Mouse (Mus musculus): ENCODE data around the gene Vil1. TPM values are rescaled to one million over a fixed set of nuclear protein-coding genes. Genes with fewer than 3 reads are reported as not detected.

Vil1 gene
- polyA plus RNA-seq, 1 experiment from 2014 or later = 0.09 TPM

GRCm38 (mm10) chr1:74433220-74433619, 24.0 kb downstream of the Vil1 start:
- Histone ChIP-seq H3K9me3 (replicated peaks) (no peaks in the 10 kb centered on the region), H3K27ac (no peak overlapping the region), H3K4me1 (peaks cover 5% of the 10 kb centered on the region; the same call in 1 of the 2 replicates), H3K4me2 (replicated peaks) (no peak overlapping the region), H3K27me3 (no peaks in the 10 kb centered on the region), H3K9ac (no peak overlapping the region), H3K36me3 (peaks cover 18% of the 10 kb centered on the region), H3K4me3 (no peak overlapping the region)
- WGBS = 91% methylated on average over 6 of the region's 6 CpGs
- ATAC-seq (ENCODE audit: low FRiP score) = no peak

GRCm38 (mm10) chr1:74434596-74434995, 25.4 kb downstream of the Vil1 start:
- Histone ChIP-seq H3K36me3 (peaks cover 30% of the 10 kb centered on the region), H3K4me3 (no peak overlapping the region), H3K4me1 (peaks cover 5% of the 10 kb centered on the region; the same call in 1 of the 2 replicates), H3K9ac (no peak overlapping the region), H3K27me3 (no peaks in the 10 kb centered on the region), H3K4me2 (replicated peaks) (no peak overlapping the region), H3K27ac (no peak overlapping the region), H3K9me3 (replicated peaks) (no peaks in the 10 kb centered on the region)
- 75% methylated on average over 5 of the region's 5 CpGs for WGBS
- no peak for ATAC-seq (ENCODE audit: low FRiP score)

- Histone ChIP-seq H3K9me3 (replicated peaks) (no peaks in the 10 kb centered on the region), H3K4me3 (no peak overlapping the region), H3K36me3 (peaks cover 34% of the 10 kb centered on the region), H3K4me1 (peaks cover 5% of the 10 kb centered on the region; the same call in 1 of the 2 replicates), H3K27me3 (no peaks in the 10 kb centered on the region), H3K9ac (no peak overlapping the region), H3K4me2 (replicated peaks) (no peak overlapping the region), H3K27ac (no peak overlapping the region)
- 89% methylated on average over 6 of the region's 6 CpGs for WGBS
- ATAC-seq (ENCODE audit: low FRiP score) = no peak
Measured at GRCm38 (mm10) chr1:74435563-74435962, 26.4 kb downstream of the Vil1 start.

GRCm38 (mm10) chr1:74437702-74438427, 28.7 kb downstream of the Vil1 start:
- no peak overlapping the region for H3K4me3 ChIP-seq
- no peaks in the 10 kb centered on the region for H3K27me3 ChIP-seq
- H3K36me3 ChIP-seq = peaks cover 48% of the 10 kb centered on the region
- ATAC-seq (ENCODE audit: low FRiP score) = no peak
- H3K9me3 ChIP-seq (replicated peaks) = no peaks in the 10 kb centered on the region
- WGBS = 82% methylated on average over 8 of the region's 8 CpGs
- H3K27ac ChIP-seq = no peak overlapping the region
- H3K9ac ChIP-seq = no peak overlapping the region
- no peak overlapping the region for H3K4me2 ChIP-seq (replicated peaks)
- no peaks in the 10 kb centered on the region for H3K4me1 ChIP-seq

- H3K4me1 ChIP-seq = no peaks in the 10 kb centered on the region
- peaks cover 53% of the 10 kb centered on the region for H3K36me3 ChIP-seq
- H3K27me3 ChIP-seq = no peaks in the 10 kb centered on the region
- H3K9ac ChIP-seq = no peak overlapping the region
- H3K4me2 ChIP-seq (replicated peaks) = no peak overlapping the region
- no peak overlapping the region for H3K27ac ChIP-seq
- H3K9me3 ChIP-seq (replicated peaks) = no peaks in the 10 kb centered on the region
- H3K4me3 ChIP-seq = no peak overlapping the region
- no peak for ATAC-seq (ENCODE audit: low FRiP score)
- whole genome bisulfite sequencing = 91% methylated on average over 19 of the region's 19 CpGs
Measured at GRCm38 (mm10) chr1:74439166-74439876, 30.1 kb downstream of the Vil1 start.

GRCm38 (mm10) chr1:74444538-74444937, 35.4 kb downstream of the Vil1 start:
- no peaks in the 10 kb centered on the region for H3K9me3 ChIP-seq (replicated peaks)
- WGBS = 94% methylated on average over 2 of the region's 2 CpGs
- no peak for ATAC-seq (ENCODE audit: low FRiP score)
- H3K27ac ChIP-seq = no peak overlapping the region
- H3K4me1 ChIP-seq = no peaks in the 10 kb centered on the region
- no peaks in the 10 kb centered on the region for H3K27me3 ChIP-seq
- no peak overlapping the region for H3K9ac ChIP-seq
- H3K36me3 ChIP-seq = peaks cover 51% of the 10 kb centered on the region
- H3K4me3 ChIP-seq = no peak overlapping the region
- H3K4me2 ChIP-seq (replicated peaks) = no peak overlapping the region

- H3K27me3 ChIP-seq = no peaks in the 10 kb centered on the region
- ATAC-seq (ENCODE audit: low FRiP score) = no peak
- no peak overlapping the region for H3K4me2 ChIP-seq (replicated peaks)
- no peak overlapping the region for H3K4me3 ChIP-seq
- H3K27ac ChIP-seq = no peak overlapping the region
- no peaks in the 10 kb centered on the region for H3K4me1 ChIP-seq
- 70% methylated on average over 4 of the region's 4 CpGs for WGBS
- H3K9ac ChIP-seq = no peak overlapping the region
- no peaks in the 10 kb centered on the region for H3K9me3 ChIP-seq (replicated peaks)
- peaks cover 71% of the 10 kb centered on the region for H3K36me3 ChIP-seq
Measured at GRCm38 (mm10) chr1:74452611-74453045, 43.5 kb downstream of the Vil1 start.

- H3K9me3 ChIP-seq (replicated peaks) = no peaks in the 10 kb centered on the region
- no peak overlapping the region for H3K27ac ChIP-seq
- peaks cover 42% of the 10 kb centered on the region for H3K36me3 ChIP-seq
- no peak overlapping the region for H3K9ac ChIP-seq
- no peaks in the 10 kb centered on the region for H3K27me3 ChIP-seq
- 80% methylated on average over 2 of the region's 2 CpGs for WGBS
- no peak for ATAC-seq (ENCODE audit: low FRiP score)
- no peak overlapping the region for H3K4me3 ChIP-seq
- no peaks in the 10 kb centered on the region for H3K4me1 ChIP-seq
- H3K4me2 ChIP-seq (replicated peaks) = no peak overlapping the region
Measured at GRCm38 (mm10) chr1:74460273-74460672, 51.1 kb downstream of the Vil1 start.

MicroRNAs within 50 kb of the gene (microRNA counts, 519-probe panel; counts per million panel counts)
- microRNA mmu-miR-26b = 2,681 counts per million, percentile 66 among the panel's probes with 10 or more counts

Small RNAs within 50 kb of the gene (microRNA-seq; reads per million reads assigned to microRNA genes)
- 22,838 reads per million, percentile 98 among the genes with 10 or more reads in this experiment for gene Mir26b

Other genes starting within 250 kb of the Vil1 start
- not detected in 2 replicates for gene Cxcr1, start 214.7 kb upstream of the Vil1 start, polyA plus RNA-seq (2016; fragmentation: Nextera tagmentation; extraction: Ambion mirVana)
- 370 and 394 TPM in 2 replicates for gene Arpc2, start 173.3 kb upstream of the Vil1 start, polyA plus RNA-seq (2016; fragmentation: Nextera tagmentation; extraction: Ambion mirVana)
- 0.19 TPM in 1 of 2 replicates, not detected in the other for gene Gpbar1, start 130.8 kb upstream of the Vil1 start, polyA plus RNA-seq (2016; fragmentation: Nextera tagmentation; extraction: Ambion mirVana)
- 180 and 183 TPM in 2 replicates for gene Aamp, start 124.6 kb upstream of the Vil1 start, polyA plus RNA-seq (2016; fragmentation: Nextera tagmentation; extraction: Ambion mirVana)
- 94.0 and 97.8 TPM in 2 replicates for gene Pnkd, start 124.4 kb upstream of the Vil1 start, polyA plus RNA-seq (2016; fragmentation: Nextera tagmentation; extraction: Ambion mirVana)
- 11.7 and 13.4 TPM in 2 replicates for gene Tmbim1, start 103.8 kb upstream of the Vil1 start, polyA plus RNA-seq (2016; fragmentation: Nextera tagmentation; extraction: Ambion mirVana)
- 1.4 and 1.5 TPM in 2 replicates for gene Catip, start 47.3 kb upstream of the Vil1 start, polyA plus RNA-seq (2016; fragmentation: Nextera tagmentation; extraction: Ambion mirVana)
- 2.0 and 2.2 TPM in 2 replicates for gene Slc11a1, start 34.2 kb upstream of the Vil1 start, polyA plus RNA-seq (2016; fragmentation: Nextera tagmentation; extraction: Ambion mirVana)
- 38.8 and 39.2 TPM in 2 replicates for gene Ctdsp1, start 17.9 kb upstream of the Vil1 start, polyA plus RNA-seq (2016; fragmentation: Nextera tagmentation; extraction: Ambion mirVana)
- 61.4 and 61.9 TPM in 2 replicates for gene Cnot9, start 96.7 kb downstream of the Vil1 start, polyA plus RNA-seq (2016; fragmentation: Nextera tagmentation; extraction: Ambion mirVana)
- gene Plcd4, start 133.5 kb downstream of the Vil1 start, polyA plus RNA-seq (2016; fragmentation: Nextera tagmentation; extraction: Ambion mirVana) = 1.2 and 1.6 TPM in 2 replicates
- gene Usp37, start 134.9 kb downstream of the Vil1 start, polyA plus RNA-seq (2016; fragmentation: Nextera tagmentation; extraction: Ambion mirVana) = 35.3 and 38.5 TPM in 2 replicates
- gene Zfp142, start 178.9 kb downstream of the Vil1 start, polyA plus RNA-seq (2016; fragmentation: Nextera tagmentation; extraction: Ambion mirVana) = 10.1 and 12.1 TPM in 2 replicates
- 15.3 and 16.8 TPM in 2 replicates for gene Bcs1l, start 178.9 kb downstream of the Vil1 start, polyA plus RNA-seq (2016; fragmentation: Nextera tagmentation; extraction: Ambion mirVana)
- gene Rnf25, start 192.0 kb downstream of the Vil1 start, polyA plus RNA-seq (2016; fragmentation: Nextera tagmentation; extraction: Ambion mirVana) = 35.2 and 35.8 TPM in 2 replicates
- gene Stk36, start 192.1 kb downstream of the Vil1 start, polyA plus RNA-seq (2016; fragmentation: Nextera tagmentation; extraction: Ambion mirVana) = 21.3 and 34.3 TPM in 2 replicates